Mouse (Mus musculus): ENCODE results near the gene Fmnl1.
"Not testable (repeated sequence)": the region's sequence is repeated elsewhere in the genome, so short reads cannot be mapped to it uniquely, and the experiment has no call there.

Fmnl1 gene

GRCm38 (mm10) chr11:103222718-103223117, 51.8 kb downstream of the Fmnl1 start:
- DNase-seq (ENCODE audit: low spot score), result not testable (repeated sequence)

DNA sequence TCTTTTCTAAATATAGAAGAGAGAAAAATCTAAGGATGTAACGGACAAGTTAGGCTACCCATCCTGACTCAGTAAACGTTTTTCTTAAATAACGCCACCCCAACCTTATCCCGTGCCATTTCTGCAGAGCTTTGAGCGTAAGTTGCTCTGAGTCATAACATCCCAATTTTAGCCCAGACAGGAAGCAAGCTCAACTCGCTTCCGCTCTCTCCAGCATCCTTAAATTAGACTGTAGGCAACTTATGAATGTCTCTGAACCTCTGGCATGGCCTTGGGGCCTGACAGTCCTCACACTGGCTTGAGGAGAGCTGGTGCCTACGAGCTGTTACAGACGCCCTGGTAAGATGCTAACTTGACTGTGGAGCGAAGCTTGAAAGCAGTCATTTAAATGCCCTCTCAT, 52.5 kb downstream of the Fmnl1 start:
- DNase-seq (ENCODE audit: low spot score), result no peak

DNA sequence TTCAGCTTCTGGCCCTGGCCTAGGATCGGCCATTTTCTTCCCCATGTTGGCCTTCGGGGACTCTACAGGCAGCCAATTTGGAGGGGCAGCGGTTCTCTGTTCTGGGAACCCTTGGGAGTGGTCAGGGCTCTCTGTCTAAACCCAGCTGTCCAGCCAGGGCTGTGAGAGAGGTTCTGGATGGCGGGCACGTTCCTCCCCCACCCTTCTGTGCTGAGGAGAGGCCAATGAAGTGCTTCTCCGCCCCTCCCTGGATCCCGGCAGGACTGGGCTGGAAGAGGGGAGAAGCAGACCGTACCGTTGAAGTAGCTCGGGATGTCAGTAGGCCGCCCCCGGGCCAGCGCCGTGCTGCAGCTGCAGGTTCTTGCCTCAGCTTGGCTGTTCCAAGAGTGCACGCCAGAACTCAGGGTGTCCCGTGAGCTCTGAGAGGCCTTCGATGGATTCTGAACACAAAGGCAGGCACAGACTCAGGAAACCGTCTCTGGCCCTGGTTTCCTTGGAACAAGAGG, 53.1 kb downstream of the Fmnl1 start:
- DNase-seq (ENCODE audit: low spot score), result no peak

- DNase-seq (ENCODE audit: low spot score), result no peak
Observed at GRCm38 (mm10) chr11:103229608-103230007, 58.7 kb downstream of the Fmnl1 start.

DNA sequence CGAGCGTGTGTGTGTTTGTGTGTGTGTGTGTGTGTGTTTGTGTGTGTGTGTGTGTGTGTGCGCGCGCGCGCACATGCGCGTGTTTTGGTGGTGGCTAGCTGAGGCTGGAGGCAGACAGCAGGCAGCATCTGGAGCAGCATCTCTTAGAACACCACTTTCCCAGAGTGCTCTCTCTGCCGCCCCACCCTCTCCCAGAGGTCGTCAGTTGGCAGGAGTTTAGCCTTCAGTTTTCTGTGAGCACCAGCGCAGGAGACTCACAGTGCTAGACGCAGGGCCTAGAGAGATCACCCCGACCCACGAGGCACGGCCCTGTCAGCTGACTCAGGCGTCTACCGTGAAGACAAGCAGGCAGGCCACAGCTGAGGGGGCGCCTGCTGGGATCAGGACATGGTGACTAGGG, 59.7 kb downstream of the Fmnl1 start:
- DNase-seq (ENCODE audit: low spot score), result no peak

- no peak for DNase-seq (ENCODE audit: low spot score)
Observed at GRCm38 (mm10) chr11:103231367-103231766, 60.5 kb downstream of the Fmnl1 start.

- peak; percentile 85 for DNase-seq (ENCODE audit: low spot score)
Observed at GRCm38 (mm10) chr11:103232966-103233365, 62.1 kb downstream of the Fmnl1 start.

- no peak for DNase-seq (ENCODE audit: low spot score)
Observed at GRCm38 (mm10) chr11:103234447-103234846, 63.5 kb downstream of the Fmnl1 start.

- DNase-seq (ENCODE audit: low spot score), result no peak
Observed at GRCm38 (mm10) chr11:103235702-103236101, 64.8 kb downstream of the Fmnl1 start.

- DNase-seq (ENCODE audit: low spot score), result no peak
Observed at GRCm38 (mm10) chr11:103236431-103236830, 65.5 kb downstream of the Fmnl1 start.

- peak; percentile 65 for DNase-seq (ENCODE audit: low spot score)
Observed at GRCm38 (mm10) chr11:103236903-103237302, 66.0 kb downstream of the Fmnl1 start.

GRCm38 (mm10) chr11:103237757-103238156, 66.8 kb downstream of the Fmnl1 start:
- DNase-seq (ENCODE audit: low spot score), result no peak

DNA sequence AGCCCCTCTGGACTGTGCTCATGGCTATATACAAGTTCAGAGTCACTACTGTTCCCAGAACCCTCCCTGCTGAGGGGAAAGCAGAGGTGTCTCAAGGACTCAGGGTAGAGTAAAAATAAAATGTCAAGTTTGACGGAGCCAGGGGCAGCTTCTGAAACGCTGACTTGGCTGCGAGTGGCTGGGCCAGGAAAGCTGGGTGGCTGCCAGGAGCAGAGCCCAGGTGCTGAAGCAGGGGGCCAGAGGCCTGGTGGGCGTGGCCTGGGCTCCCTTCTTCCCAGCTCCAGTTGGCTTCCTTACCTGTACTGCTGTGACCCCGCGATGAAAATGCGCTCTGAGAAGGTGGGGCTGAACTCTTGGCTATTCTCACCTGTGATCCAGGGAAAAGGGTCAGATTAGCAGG, 69.8 kb downstream of the Fmnl1 start:
- no peak for DNase-seq (ENCODE audit: low spot score)

DNA sequence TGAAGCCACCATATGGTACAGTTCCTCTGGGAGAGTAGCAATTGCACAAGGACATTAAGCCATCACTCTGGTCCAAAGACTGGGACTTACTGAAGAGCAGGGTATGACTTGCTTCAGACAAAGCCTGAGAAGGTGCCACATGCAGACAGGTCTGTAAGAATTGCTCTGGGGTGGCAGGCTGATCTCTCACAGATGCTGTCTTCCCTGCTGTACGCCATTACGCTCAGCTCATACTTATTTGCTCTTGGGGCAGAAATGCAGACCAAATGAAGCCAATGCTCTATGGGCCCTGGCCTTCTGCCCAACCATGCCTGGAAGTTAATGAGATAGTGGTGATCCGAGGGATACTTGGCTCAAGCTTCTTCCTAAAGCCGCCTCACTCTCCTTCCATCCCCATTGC, 73.9 kb downstream of the Fmnl1 start:
- no peak for DNase-seq (ENCODE audit: low spot score)

DNA sequence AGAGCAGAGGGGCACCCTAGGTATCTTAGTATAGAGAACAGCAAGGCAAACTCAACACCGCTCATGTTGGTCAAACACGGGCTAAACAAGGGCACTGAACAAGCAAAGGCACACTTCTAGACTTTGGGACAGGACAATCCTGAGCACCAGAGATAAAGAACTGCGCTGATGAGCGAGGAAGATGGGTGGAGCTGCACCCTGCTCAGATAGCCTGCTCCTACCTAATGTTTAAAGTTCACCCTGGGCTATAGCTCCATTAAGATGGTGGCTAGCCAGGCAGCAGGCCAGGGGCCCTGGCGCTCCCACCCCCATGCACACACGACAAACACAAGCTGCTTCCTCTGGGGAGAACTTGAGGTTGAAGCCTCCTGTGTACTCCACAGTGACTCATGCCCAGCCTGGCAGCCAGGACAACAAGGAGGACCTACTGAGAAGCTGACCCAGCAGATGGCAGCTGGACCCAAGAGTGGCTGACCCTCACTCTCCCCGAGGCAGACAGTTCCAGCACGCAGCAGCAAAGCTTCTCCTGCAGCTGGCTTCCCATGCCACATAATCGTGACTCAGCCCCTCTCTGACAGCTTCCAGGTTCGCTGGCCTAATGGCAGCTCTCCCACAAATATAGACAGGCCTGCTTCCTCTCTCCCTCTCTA, 75.3 kb downstream of the Fmnl1 start:
- no peak for DNase-seq (ENCODE audit: low spot score)

DNA sequence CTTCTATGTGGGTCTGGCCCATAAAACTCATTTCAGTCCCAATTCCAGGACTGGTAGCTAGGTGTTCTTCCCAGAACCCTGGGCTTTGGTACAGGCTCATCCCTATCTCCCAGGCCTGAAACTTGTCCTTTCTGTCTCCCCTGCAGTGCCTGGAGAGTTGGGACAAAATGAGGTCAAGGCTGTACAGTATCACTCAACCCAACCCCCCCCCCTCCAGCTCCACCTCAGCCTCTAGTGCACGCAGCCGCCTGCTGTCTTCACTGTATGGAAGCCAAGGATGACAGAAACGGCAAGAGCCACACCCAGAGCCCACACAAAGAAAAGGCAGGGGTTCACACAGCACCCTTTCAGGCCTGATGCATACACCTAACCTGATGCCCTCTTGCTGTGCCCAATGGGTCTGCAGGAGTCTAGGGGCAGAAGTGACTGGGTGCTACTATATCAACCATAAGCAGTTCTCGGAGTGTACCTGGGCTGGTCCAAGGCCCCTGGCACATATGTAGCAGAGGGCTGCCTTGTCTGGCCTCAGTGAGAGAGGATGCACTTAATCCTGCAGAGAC, 75.9 kb downstream of the Fmnl1 start:
- DNase-seq (ENCODE audit: low spot score), result no peak

- DNase-seq (ENCODE audit: low spot score), result no peak
Observed at GRCm38 (mm10) chr11:103247504-103248177, 76.7 kb downstream of the Fmnl1 start.
